Mouse (Mus musculus): ENCODE results near the gene Slfn2. TPM values are rescaled to one million over a fixed set of nuclear protein-coding genes. Genes with fewer than 3 reads are reported as not detected.

Gene Slfn2
- polyA plus RNA-seq, 1 experiment from 2014 or later: 3.2 TPM

DNA sequence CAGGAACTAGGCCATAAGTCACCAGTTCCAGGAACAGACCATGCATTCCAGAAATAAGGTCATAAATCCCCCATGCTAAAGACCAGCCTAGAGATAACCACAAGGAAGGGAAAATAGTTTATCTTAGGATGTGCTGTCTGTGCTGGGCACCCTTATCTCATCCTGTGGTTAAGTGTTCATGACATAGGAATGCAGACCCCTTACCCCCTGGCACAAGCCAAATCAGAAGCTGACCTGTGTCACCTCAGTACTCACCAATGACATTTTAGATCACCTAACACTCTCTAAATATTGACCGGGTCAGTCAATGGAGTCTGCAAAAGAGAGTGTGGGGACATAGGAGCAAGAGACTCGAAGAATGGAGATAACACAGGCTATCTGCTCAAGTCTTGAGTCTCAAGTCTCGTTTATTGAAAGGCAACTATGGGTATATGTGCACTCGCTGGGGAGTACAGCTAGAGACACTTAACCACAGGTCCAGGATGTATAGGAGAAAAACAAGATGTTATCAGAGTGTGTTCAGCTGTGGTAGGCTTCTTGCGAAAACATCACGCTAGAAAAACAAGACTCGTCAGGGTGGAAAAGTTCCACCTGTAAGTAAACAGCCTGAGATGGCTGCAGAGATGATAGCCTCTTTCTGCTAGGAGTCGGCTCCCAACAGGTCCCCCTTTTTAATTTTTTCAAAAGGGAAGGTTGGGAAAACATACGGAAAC lies 14.7 kb downstream of the Slfn2 start:
- no peak for ATAC-seq (ENCODE audit: low FRiP score, low read depth)
- WGBS: 82% methylated on average over 9 of the region's 9 CpGs
- no peaks in the 10 kb centered on the region for H3K36me3 ChIP-seq

DNA sequence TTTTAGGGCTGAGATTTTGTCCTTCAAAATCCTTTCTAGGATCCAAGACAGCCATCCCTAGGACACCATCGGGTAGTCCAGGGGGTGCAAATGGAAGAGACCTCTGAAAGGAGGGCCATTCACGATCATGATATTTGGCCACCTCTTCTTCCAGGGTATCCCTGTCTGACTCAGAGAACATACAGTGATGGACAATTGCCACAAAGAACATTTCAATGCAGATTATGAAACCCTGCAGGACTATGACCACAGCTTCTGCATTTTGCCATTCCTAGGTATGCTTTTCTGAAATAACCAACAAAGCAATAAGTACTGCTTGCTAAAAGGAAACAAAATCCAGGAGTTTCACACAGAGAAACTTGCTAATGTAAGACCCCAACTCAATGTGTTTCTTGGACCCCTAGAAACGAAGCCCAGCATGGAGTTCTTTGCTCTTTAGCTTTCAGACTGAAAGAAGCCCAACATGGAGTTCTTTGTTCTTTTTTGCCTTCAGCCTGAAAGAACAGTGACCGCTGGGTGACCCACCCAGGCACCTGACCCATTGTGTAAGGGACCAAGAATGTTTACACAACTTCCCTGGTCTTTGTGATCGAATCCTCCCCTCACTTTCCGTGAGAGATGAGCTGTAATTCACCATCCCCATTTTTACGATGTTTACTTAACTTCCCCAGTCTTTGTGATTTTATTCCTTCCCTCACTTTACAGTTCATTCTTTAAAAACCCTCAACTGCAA lies 18.0 kb downstream of the Slfn2 start:
- 64% methylated on average over 7 of the region's 7 CpGs for WGBS

More for the DNA sequence above, 14.7 kb downstream of the Slfn2 start:
- H3K4me1 ChIP-seq: no peaks in the 10 kb centered on the region
- no peaks in the 10 kb centered on the region; the same call in 1 of the 2 replicates for H3K9me3 ChIP-seq
- no peak overlapping the region for H3K27ac ChIP-seq
- H3K9ac ChIP-seq: no peak overlapping the region
- H3K4me2 ChIP-seq (replicated peaks): no peak overlapping the region
- H3K27me3 ChIP-seq: no peaks in the 10 kb centered on the region
- no peak overlapping the region for H3K4me3 ChIP-seq

DNA sequence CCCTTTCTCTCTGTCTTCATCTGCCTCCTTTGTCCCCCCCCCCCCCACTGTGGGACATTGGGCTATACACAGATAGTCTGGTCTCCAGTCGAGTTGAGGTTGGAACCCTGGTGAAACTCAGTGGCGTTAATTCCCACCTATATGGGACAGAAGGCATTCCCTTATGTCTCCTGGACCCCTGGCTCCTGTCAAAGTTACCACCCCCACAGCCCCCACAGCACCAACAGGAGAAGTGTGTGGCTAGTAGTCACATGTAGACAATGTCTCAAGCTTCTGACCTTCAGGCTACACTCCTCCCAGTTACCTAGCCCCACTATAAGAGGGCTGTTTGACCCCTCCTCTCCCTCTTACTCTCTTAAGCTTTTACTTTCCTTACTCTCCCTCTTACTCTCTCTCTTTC lies 19.2 kb downstream of the Slfn2 start:
- Histone ChIP-seq H3K27ac (no peak overlapping the region), H3K4me2 (replicated peaks) (no peak overlapping the region), H3K9me3 (no peaks in the 10 kb centered on the region; the same call in 1 of the 2 replicates), H3K4me3 (no peak overlapping the region), H3K36me3 (no peaks in the 10 kb centered on the region), H3K27me3 (no peaks in the 10 kb centered on the region), H3K9ac (no peak overlapping the region), H3K4me1 (no peaks in the 10 kb centered on the region)
- no peak for ATAC-seq (ENCODE audit: low FRiP score, low read depth)
- WGBS: 94% methylated on average over 2 of the region's 2 CpGs

More for the DNA sequence above, 18.0 kb downstream of the Slfn2 start:
- no peak overlapping the region for H3K9ac ChIP-seq
- H3K4me1 ChIP-seq: no peaks in the 10 kb centered on the region
- no peak for ATAC-seq (ENCODE audit: low FRiP score, low read depth)
- no peaks in the 10 kb centered on the region for H3K27me3 ChIP-seq
- no peak overlapping the region for H3K27ac ChIP-seq
- no peaks in the 10 kb centered on the region; the same call in 1 of the 2 replicates for H3K9me3 ChIP-seq
- H3K4me3 ChIP-seq: no peak overlapping the region
- H3K36me3 ChIP-seq: no peaks in the 10 kb centered on the region
- no peak overlapping the region for H3K4me2 ChIP-seq (replicated peaks)

DNA sequence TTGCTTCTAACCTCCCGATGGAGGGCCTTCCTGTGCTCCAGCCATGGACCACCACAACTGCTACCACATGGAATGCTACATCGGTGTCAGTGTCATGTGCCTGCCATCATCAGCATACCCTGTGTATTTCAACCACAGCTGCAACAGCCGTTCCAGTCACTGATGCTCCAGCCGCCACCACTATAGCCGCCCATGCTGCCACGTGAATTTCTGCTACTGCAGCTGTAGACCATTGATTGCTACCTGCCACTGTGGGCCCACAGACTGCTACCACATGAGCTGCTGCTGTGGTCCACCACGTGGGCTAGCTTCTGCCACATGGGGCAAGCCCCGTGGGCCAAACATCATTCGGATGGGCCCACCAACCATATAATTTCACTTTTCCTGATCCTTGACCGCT lies 19.8 kb downstream of the Slfn2 start:
- H3K27me3 ChIP-seq: no peaks in the 10 kb centered on the region
- H3K36me3 ChIP-seq: no peaks in the 10 kb centered on the region
- no peak overlapping the region for H3K9ac ChIP-seq
- H3K4me3 ChIP-seq: no peak overlapping the region
- no peak overlapping the region for H3K4me2 ChIP-seq (replicated peaks)
- WGBS: 90% methylated on average over 10 of the region's 10 CpGs
- H3K27ac ChIP-seq: no peak overlapping the region
- no peaks in the 10 kb centered on the region for H3K4me1 ChIP-seq
- no peak for ATAC-seq (ENCODE audit: low FRiP score, low read depth)
- H3K9me3 ChIP-seq: no peaks in the 10 kb centered on the region; the same call in 1 of the 2 replicates

DNA sequence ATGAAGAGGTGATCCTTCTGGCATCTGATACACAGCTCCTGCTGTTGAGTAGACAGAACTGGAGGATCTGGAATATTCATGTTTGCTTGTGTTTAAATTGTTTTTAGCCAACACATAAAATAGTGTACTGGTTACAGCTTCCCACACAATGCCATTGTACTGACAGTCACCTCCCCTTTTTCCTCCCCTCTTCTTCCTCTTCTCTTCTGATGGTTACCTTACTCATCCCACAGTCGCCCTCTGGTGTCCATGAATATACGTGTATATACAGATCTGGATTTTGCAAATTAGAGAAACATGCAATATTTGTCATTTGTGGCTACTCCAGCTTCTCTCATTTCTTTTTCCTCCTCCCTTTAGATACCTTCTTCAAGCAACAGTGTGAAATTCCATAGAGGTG lies 50.2 kb downstream of the Slfn2 start:
- H3K36me3 ChIP-seq: no peaks in the 10 kb centered on the region
- H3K4me1 ChIP-seq: no peaks in the 10 kb centered on the region
- no peak overlapping the region for H3K9ac ChIP-seq
- ATAC-seq (ENCODE audit: low FRiP score, low read depth): no peak
- H3K27me3 ChIP-seq: no peaks in the 10 kb centered on the region
- 44% methylated on average over 2 of the region's 2 CpGs for WGBS
- H3K9me3 ChIP-seq: no peaks in the 10 kb centered on the region
- H3K27ac ChIP-seq: no peak overlapping the region
- no peak overlapping the region for H3K4me3 ChIP-seq
- H3K4me2 ChIP-seq (replicated peaks): no peak overlapping the region

DNA sequence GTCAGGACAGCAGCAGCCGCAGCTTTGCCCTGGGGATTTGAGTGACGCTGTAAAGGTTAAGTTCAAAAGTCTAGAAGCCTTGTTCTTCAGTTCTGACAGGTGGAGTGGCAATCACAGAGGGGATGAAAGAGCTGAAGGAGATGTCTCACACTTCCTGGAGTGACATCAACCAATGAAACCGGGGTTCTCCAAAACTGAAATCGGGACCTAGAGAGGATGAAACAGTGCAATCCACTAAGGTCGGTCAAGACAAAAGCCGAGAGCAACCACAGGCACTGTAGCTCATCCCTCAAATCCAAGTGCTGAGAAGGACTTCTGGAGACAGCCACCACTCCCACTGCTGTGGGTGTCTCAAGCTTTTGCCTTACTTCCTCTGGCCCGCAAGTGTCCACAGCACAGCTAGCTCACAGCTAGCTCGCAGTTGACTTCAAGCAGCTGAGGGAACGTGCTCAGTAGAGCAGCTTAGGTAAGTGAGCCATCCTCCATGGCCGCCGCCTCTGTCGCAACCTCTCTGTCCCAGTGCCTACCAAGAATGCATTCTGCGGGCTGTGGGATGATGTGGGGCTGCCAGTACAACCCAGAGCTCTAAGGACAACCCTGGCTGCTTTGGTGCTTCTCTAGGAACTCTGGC lies 51.8 kb downstream of the Slfn2 start, which contains the start of gene Slfn1:
Gene Slfn1 (plus strand): TSS at position 253 of the 631 bp plus-strand sequence.
- Histone ChIP-seq H3K4me1 (no peaks in the 10 kb centered on the region), H3K4me2 (replicated peaks) (no peak within 1 kb of the TSS), H3K27ac (no peak within 1 kb of the TSS), H3K9ac (no peak within 1 kb of the TSS), H3K9me3 (no peaks in the 10 kb centered on the region), H3K36me3 (no peaks in the 10 kb centered on the region), H3K4me3 (no peak within 1 kb of the TSS), H3K27me3 (no peaks in the 10 kb centered on the region)
- WGBS: 86% methylated on average over 13 of the region's 13 CpGs
- ATAC-seq (ENCODE audit: low FRiP score, low read depth): no peak

DNA sequence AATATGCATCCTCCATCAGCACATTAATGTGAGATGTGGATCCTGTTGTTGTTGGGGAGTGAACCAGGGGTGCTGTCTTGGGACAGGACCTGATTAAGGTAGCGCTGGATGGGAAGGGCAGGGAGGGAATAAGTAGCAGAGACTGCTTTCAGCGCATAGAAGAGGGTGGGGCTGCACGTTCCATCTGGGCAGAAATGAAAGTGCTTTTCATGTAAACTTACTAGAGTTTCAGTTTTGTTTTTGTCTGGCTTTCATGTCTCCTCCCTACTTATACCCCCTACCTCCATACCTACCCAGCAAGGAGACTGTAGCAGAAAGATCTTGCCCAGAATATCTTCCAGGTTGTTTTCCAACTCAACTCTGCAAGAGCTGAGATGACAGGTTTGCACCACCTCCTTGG lies 53.1 kb downstream of the Slfn2 start:
- Histone ChIP-seq H3K9me3 (no peaks in the 10 kb centered on the region), H3K4me2 (replicated peaks) (no peak overlapping the region), H3K36me3 (no peaks in the 10 kb centered on the region), H3K27me3 (0 out of 2 replicates have a peak, but pooled peaks cover under 1% of the 10 kb centered on the region), H3K4me3 (no peak overlapping the region), H3K27ac (no peak overlapping the region), H3K9ac (no peak overlapping the region), H3K4me1 (no peaks in the 10 kb centered on the region)
- no peak for ATAC-seq (ENCODE audit: low FRiP score, low read depth)
- WGBS: 55% methylated on average over 3 of the region's 3 CpGs

Small RNA genes lying within 50 kb of the gene (microRNA-seq; reads per million reads assigned to microRNA genes)
- gene Gm27598: not detected

Other genes starting within 250 kb of the Slfn2 start
- 12.3 and 14.7 TPM in 2 replicates for gene Rffl, start 193.9 kb upstream of the Slfn2 start, polyA plus RNA-seq (2015; fragmentation: Nextera tagmentation; extraction: Ambion mirVana)
- gene Rad51d, start 174.5 kb upstream of the Slfn2 start, polyA plus RNA-seq (2015; fragmentation: Nextera tagmentation; extraction: Ambion mirVana): 9.5 and 12.6 TPM in 2 replicates
- gene Fndc8, start 173.0 kb upstream of the Slfn2 start, polyA plus RNA-seq (2015; fragmentation: Nextera tagmentation; extraction: Ambion mirVana): 0.19 and 0.23 TPM in 2 replicates
- gene Nle1, start 156.7 kb upstream of the Slfn2 start, polyA plus RNA-seq (2015; fragmentation: Nextera tagmentation; extraction: Ambion mirVana): 39.5 and 41.3 TPM in 2 replicates
- 18.2 and 20.0 TPM in 2 replicates for gene Unc45b, start 154.6 kb upstream of the Slfn2 start, polyA plus RNA-seq (2015; fragmentation: Nextera tagmentation; extraction: Ambion mirVana)
- gene Slfn5, start 113.8 kb upstream of the Slfn2 start, polyA plus RNA-seq (2015; fragmentation: Nextera tagmentation; extraction: Ambion mirVana): 1.0 and 1.3 TPM in 2 replicates
- gene Slfn9, start 73.3 kb upstream of the Slfn2 start, polyA plus RNA-seq (2015; fragmentation: Nextera tagmentation; extraction: Ambion mirVana): 14.4 and 17.1 TPM in 2 replicates
- 0.36 and 0.39 TPM in 2 replicates for gene Slfn8, start 44.3 kb upstream of the Slfn2 start, polyA plus RNA-seq (2015; fragmentation: Nextera tagmentation; extraction: Ambion mirVana)
- 0.10 TPM in 1 of 2 replicates, not detected in the other for gene Slfn1, start 51.7 kb downstream of the Slfn2 start, polyA plus RNA-seq (2015; fragmentation: Nextera tagmentation; extraction: Ambion mirVana)
- 0.17 and 0.29 TPM in 2 replicates for gene Slfn4, start 110.1 kb downstream of the Slfn2 start, polyA plus RNA-seq (2015; fragmentation: Nextera tagmentation; extraction: Ambion mirVana)
- 0.65 and 0.68 TPM in 2 replicates for gene Slfn3, start 126.2 kb downstream of the Slfn2 start, polyA plus RNA-seq (2015; fragmentation: Nextera tagmentation; extraction: Ambion mirVana)
- 0.15 and 0.29 TPM in 2 replicates for gene Slfn14, start 221.6 kb downstream of the Slfn2 start, polyA plus RNA-seq (2015; fragmentation: Nextera tagmentation; extraction: Ambion mirVana)
- gene Ap2b1, start 233.9 kb downstream of the Slfn2 start, polyA plus RNA-seq (2015; fragmentation: Nextera tagmentation; extraction: Ambion mirVana): 51.6 and 57.8 TPM in 2 replicates
- 16.0 and 16.2 TPM in 2 replicates for gene Pex12, start 237.5 kb downstream of the Slfn2 start, polyA plus RNA-seq (2015; fragmentation: Nextera tagmentation; extraction: Ambion mirVana)